Mouse (Mus musculus): ENCODE measurements around the gene Timp2.

Timp2 gene

GRCm38 (mm10) chr11:118295026-118295425 is 60.5 kb downstream of the Timp2 start:
- ATAC-seq (ENCODE audit: low TSS enrichment) = no peak

DNA sequence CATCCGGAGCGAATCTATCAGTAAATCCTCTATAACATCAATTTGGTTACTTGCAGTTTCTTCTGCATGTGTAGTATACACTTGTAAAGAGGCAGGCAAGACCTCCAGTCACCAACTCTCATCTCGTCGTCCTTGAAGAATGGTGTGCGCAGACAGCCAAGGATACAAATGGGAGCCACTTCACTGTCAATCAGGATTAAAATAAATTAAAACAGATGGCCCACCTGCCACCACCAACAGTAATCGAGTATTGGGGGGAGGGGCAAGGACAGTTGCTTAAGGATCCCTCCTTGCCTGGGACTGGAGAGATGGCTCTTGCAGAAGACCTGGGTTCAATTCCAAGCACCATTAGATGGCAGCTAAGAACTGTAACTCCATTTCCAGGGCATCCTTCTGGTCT is 62.9 kb downstream of the Timp2 start:
- no peak for ATAC-seq (ENCODE audit: low TSS enrichment)

DNA sequence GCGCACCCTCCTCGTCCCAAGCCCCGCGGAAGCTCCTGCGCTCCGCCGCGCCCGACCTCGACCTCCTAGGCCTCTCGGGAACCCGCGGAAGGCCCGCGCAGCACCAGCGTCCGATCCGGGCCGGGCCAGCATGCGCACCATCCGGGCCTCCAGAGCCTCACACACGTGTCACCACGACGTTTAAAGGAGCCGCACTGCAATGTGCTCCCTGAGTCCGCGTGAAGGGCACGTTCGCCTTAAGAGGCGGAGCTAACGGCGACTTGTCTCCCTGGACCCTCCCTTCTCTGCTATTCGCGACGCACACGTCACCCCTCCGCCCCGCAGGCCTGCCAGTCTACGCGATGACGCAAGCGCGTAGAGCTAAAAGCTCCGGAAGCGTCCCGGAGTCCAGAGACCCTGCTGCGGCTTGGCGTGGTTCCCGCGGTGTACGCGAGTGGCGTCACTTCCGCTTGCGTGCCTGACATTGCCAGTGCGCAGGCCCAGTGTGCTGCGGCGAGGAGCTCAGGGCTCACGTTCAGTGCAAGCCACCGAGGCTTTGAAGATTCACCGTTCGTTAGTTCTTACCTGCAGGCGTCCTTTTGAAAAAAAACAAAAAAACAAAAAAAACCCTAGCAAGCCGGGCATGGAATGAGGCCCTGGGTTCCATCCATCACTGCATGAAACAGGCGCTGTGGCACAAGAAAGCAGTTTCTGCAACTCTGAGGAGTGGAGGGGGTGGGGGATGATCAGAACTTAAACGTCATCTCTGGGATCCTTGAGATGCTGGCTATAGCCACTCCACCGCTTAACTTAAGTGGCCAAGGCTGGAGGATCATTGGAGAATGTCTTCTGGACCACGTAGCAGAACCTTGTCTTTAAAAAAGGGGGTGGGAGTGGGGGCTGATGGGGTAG is 65.3 kb downstream of the Timp2 start, which contains the start of gene Usp36:
TSS of gene Usp36 (minus strand) at position 246 of the 891 bp plus-strand sequence.
- peak; percentile 98 for ATAC-seq (ENCODE audit: low TSS enrichment)

DNA sequence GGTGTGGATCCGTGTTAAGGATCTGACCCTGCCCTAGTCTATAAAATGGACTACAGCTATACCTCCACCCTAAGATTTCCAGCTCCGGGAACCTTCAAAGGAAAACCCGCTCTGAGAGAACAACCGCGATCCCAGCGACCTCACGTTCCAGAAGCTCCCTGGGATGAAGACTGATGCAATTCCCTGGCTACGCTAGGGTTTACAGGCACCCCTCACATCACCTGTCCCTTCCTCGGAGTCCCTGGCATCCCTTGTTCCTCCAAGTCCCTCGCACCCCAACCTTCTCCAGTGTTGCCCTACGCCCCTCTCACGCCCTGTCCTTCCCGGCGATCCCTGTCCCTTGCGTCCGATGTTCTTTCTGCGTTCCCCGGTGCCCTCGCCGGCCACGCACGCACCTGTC is 66.0 kb downstream of the Timp2 start:
- ATAC-seq (ENCODE audit: low TSS enrichment) = peak; percentile 11; the same call in 1 of the 2 replicates

GRCm38 (mm10) chr11:118289037-118289511 is 66.5 kb downstream of the Timp2 start:
- no peak for ATAC-seq (ENCODE audit: low TSS enrichment)

- ATAC-seq (ENCODE audit: low TSS enrichment) = no peak
Observed at GRCm38 (mm10) chr11:118287573-118287972, 68.0 kb downstream of the Timp2 start.

DNA sequence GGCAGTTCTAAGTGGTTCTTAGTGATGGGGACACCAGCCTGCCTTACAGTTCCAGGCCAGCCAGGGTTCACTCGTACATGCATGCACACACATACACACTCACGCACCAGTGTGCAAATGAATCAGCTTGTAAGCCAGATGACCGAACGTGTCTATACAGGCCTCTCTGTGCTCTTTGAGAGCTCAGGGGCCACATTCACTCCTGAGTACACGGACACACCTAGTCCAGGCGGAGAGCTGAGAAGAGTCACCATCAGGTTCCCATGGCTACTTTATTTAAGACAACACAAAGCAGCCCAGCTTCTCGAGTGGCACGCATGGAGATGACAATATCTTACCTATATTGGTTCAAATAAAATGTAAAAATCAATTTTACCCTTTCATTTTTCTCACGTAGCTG is 69.1 kb downstream of the Timp2 start:
- ATAC-seq (ENCODE audit: low TSS enrichment) = no peak

DNA sequence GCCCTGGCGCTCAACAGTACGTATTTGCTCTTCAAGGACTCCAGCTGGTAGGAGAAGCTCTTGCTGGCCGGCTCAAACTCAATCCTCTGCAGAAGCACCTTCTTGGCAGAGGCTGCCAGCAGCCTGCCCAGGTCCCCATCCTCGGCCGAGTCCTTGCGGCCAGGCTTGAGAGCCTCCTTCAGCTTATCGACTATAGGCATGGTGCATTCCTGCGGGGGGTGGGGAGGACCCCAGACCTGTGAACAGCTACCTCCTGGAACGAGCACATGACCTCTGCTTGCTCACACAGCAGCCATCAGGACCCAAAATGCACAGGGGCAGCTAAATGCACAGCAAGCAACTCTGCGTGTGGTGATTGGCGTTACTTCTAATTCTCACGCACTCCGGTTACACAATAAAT is 69.7 kb downstream of the Timp2 start:
- ATAC-seq (ENCODE audit: low TSS enrichment) = no peak

DNA sequence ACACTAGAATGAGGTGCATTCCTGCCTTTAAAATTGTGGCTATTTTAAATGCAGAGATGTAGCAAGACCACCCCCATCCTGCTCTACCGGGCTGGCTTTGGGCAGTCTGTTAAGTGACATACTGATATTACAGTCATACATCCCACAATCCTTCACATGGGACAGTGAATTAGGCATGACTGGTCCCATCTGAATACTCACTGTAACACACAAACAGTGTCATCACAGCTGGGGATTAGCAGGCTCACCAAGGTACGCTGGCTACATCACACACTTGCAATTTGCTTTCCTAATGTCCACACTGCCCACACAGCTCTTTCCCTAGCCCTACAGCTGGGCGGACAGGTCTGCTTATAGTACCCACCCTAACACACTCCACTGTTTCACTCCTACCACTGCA is 75.3 kb downstream of the Timp2 start:
- no peak for ATAC-seq (ENCODE audit: low TSS enrichment)

- peak; percentile 72; the same call in 1 of the 2 replicates for ATAC-seq (ENCODE audit: low TSS enrichment)
Observed at GRCm38 (mm10) chr11:118276328-118276727, 79.2 kb downstream of the Timp2 start.

DNA sequence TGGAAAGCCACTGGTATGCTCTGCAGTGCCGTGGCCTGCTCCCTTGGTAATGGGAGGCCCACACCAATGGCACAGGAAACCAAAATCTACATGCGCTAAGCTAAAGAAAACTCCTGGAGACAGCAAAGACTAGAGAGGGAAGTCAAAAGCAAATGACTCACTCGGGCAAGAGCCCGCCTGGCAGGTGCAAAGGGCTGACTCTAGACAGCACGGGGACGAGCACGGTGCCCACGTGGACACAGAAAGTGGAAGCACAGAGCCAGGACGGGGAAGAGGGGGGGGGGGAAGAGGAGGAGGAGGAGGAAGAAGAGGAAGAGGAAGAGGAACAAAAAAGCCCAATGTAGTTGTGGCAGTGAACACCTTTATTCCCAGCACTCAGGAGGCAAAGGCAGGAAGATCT is 80.4 kb downstream of the Timp2 start:
- ATAC-seq (ENCODE audit: low TSS enrichment) = no peak

DNA sequence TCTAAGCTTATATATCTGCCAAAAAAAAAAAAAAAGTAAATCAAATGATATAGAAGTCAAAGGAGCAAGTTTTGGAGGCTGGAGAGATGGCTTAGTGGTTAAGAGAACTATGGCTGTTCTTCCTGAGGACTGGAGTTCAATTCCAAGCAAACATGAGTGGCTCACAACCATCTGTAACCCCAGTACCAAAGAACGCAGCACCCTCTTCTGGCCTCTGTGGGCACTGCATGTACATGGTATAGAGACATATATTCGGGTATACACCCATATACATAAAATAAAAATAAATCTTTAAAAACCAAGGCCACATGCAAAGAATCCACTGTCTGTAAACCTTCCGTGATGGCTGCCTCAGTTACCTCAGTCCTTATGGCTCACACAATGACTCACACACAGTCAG is 85.7 kb downstream of the Timp2 start:
- ATAC-seq (ENCODE audit: low TSS enrichment) = no peak

DNA sequence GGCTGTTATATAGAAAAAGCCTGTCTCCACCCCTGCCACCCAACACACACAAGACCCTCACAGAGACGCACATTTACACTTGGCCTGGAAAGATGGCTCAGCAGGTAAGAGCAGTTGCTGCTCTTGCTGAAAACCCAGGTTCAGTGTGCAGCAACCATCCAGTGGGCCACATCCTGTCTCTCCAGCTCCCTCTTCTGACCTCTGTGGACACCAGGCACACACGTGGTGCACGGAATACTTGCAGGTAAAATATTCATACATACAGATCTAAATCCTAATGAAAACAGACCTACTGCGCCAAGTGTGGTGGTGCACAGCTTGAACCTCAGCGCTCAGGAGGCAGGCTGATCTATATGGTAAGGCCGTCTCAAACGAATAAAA is 88.9 kb downstream of the Timp2 start:
- ATAC-seq (ENCODE audit: low TSS enrichment) = no peak

DNA sequence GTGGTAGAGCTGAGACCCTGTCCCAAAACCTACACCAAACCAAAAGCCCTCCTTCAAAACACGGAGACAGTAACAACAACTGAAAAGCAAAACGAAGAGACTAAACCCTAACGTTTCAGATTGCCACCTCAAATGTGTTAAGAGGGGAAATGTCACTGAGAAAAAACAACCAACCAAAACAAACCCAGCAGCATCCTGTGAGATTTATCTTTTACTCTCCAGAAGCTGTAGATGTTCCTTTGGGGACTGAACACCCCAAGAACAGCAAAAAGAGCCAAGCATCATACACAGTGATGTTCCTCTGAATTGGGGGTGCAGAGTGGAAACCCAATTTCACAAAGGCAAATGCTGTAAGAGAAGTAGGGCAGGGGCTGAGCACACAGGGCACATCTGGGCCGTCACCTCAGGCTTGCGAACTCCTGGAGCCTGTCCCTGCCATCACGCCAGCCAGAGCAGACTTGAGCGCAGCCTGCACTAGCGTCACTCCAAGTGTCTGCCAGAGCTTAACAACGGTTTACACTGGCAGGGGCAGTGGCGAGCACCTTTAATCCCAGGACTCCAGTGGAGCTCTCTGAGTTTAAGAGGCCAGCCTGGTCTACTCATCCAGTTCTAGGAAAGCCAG is 89.4 kb downstream of the Timp2 start:
- ATAC-seq (ENCODE audit: low TSS enrichment) = no peak

- ATAC-seq (ENCODE audit: low TSS enrichment) = no peak
Observed at GRCm38 (mm10) chr11:118265621-118266020, 89.9 kb downstream of the Timp2 start.

DNA sequence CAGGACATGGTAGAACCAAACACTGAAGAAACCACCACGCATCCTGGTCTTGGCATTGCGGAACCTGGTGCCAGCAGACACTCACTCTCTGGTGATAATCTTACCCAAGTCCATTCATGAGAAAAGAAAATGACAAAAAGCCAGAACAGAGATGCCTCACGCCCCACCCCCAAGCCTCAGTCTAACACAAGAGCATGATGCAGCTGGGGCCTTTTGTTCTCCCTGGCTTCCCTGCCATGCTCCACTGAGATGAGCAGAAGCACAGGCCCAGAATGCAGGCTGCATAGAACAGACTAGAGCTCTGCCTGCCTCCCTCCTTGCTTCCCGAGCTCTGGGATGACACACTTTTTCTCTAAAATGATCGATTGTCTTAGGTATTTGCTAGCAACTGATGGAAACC is 92.4 kb downstream of the Timp2 start:
- no peak for ATAC-seq (ENCODE audit: low TSS enrichment)

DNA sequence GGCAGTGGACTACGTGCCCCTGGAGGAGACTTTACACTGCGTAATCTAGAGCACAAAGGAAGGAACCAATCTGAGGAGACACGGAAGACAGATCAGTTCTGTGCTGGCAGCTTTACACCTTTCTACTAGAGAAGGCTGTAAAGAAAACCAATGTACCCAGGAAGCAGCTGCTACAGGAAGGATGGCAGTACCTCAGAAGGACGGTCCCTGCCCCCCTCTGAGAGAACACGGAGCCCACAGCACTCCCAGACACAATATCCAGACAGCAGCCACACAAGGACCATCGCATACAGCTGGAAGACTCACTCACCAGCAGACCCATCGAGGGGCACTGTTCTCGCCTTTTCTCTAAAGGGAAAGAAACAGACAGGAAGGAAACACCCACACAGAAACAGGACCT is 95.5 kb downstream of the Timp2 start:
- peak; percentile 36; the same call in 1 of the 2 replicates for ATAC-seq (ENCODE audit: low TSS enrichment)

- no peak for ATAC-seq (ENCODE audit: low TSS enrichment)
Observed at GRCm38 (mm10) chr11:118259580-118259979, 96.0 kb downstream of the Timp2 start.

- no peak for ATAC-seq (ENCODE audit: low TSS enrichment)
Observed at GRCm38 (mm10) chr11:118256371-118256770, 99.2 kb downstream of the Timp2 start.

DNA sequence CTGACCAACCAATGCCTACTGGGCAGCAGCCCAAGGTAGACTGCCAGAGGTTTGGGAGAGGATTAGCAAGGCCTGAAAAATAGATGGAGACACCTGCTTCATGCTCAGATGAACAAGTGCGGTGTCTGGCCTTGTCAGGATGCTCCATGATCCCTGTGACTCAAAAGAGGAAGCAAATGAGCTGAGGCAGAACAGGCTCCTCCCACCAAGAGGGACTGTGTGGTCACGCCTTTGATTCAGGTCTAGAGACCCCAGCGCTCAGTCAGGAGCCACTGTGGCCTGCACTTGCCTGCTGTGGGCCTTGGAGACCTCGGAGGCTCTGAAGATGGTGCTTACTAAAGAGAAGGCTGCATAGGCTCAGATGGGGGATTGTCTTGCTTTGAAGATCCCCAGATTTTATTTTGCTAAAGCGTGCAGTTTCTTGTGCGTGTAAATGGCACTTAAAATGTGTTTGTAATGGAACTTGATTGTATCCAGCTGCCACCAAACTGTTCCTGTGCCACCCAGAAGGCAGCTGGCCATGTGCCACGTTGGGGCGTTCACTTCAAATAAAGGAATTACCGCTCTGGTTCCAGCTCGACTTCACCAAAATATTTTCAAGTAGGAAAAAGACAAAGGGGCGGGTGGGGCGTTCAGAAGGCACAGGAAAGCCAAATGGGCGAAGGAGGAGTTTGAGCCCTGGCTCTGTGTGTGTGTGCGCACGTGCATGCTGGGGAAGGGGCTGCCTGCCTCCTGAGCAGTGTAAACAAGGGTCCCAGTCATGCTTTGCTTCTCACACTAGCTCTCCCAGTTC is 101.2 kb downstream of the Timp2 start:
- peak; percentile 24; the same call in 1 of the 2 replicates for ATAC-seq (ENCODE audit: low TSS enrichment)

DNA sequence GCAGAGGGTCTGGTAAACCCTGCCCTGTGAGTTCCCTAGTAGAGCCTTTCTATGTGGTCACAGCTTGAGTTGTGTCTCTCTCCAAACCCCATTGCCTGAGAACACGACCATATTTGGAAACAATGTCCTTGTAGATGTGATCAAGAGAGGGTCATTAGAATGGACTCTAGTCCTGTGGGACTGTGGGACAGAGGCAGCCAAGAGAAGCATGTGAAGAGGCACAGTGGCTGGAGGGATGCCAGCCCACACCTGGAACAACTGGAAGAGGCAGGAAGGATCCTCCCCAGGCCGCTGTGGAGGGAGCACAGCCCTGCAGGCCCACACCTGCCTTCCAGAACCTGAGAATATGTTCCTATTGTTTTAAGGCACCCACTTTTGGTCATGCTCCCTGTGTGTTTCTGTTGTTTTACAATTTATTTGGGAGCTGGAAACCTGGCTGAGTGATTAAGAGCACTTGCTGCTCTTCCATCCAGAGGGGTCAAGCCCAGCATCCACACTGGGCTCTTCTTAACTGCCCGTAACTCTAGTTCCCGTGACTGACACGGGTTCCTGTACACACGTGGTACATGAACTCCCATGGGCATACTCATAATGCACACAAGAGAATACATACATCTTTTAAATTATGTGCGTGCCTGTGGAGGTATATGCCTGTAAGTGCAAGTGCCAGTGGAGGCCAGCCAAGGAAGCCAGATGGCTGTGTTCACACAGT is 101.9 kb downstream of the Timp2 start:
- ATAC-seq (ENCODE audit: low TSS enrichment) = no peak

Data from frontal cortex, adult (tissue).